Mouse (Mus musculus) MEL (cell line): ENCODE measurements around the gene Olfr49. TPM values are rescaled to one million over a fixed set of nuclear protein-coding genes. Genes with fewer than 3 reads are reported as not detected.

Experiments
- DNase-seq: peaks from one replicate; pipeline ENCODE4 v3.0.0; 2011; ENCODE audit warnings: low read depth, low spot score
- H3K27ac ChIP-seq: 2 replicates; pipeline ENCODE4 v1.5.1; 2012; ENCODE audit warnings: low read depth, mild to moderate bottlenecking, control low read depth, low read length, moderate library complexity; ENCODE audit not compliant: control insufficient read depth
- H3K27me3 ChIP-seq, 2 experiments: fragments of 150-350 bp in 1 of 2; sonication (generic) in 1 of 2; 2 replicates each; pipeline ENCODE4 v1.6.1; 2012; ENCODE audit warnings: low read length in 2 of 2, mild to moderate bottlenecking in 2 of 2, improper control_type of control experiment in 1 of 2, moderate library complexity in 1 of 2; ENCODE audit not compliant: insufficient read depth in 2 of 2, control insufficient read depth in 1 of 2
- H3K36me3 ChIP-seq, 2 experiments: 2 replicates each; pipeline ENCODE4 v1.6.1; 2012 to 2014; ENCODE audit warnings: low read length in 2 of 2, improper control_type of control experiment in 1 of 2, inconsistent platforms in 1 of 2, mild to moderate bottlenecking in 1 of 2; ENCODE audit not compliant: insufficient read depth in 2 of 2, control insufficient read depth in 1 of 2
- H3K4me1 ChIP-seq, 2 experiments: fragments of 150-350 bp in 1 of 2; sonication (generic) in 1 of 2; 2 replicates each; pipeline ENCODE4 v1.6.1; 2012; ENCODE audit warnings: low read length in 2 of 2, improper control_type of control experiment in 1 of 2, mild to moderate bottlenecking in 1 of 2; ENCODE audit not compliant: insufficient read depth in 2 of 2, control insufficient read depth in 1 of 2
- H3K4me3 ChIP-seq, 2 experiments: fragments of 150-350 bp in 1 of 2; sonication (generic) in 1 of 2; 2 replicates each; pipeline ENCODE4 v1.5.1; 2012; ENCODE audit warnings: low read depth in 2 of 2, low read length in 2 of 2, mild to moderate bottlenecking in 2 of 2, moderate library complexity in 2 of 2, control low read depth in 1 of 2, improper control_type of control experiment in 1 of 2; ENCODE audit not compliant: control insufficient read depth in 1 of 2, insufficient read depth in 1 of 2
- H3K79me2 ChIP-seq: 2 replicates; pipeline ENCODE4 v1.6.1; 2012; ENCODE audit warnings: mild to moderate bottlenecking, low read length, moderate library complexity; ENCODE audit not compliant: control insufficient read depth, poor library complexity, insufficient read depth
- H3K9ac ChIP-seq: 2 replicates; pipeline ENCODE4 v1.6.1; 2012; ENCODE audit warnings: low read depth, mild to moderate bottlenecking, control low read depth, low read length, moderate library complexity; ENCODE audit not compliant: control insufficient read depth, poor library complexity, severe bottlenecking
- H3K9me3 ChIP-seq: fragments of 150-350 bp; sonication (generic); replicated peaks from 2 replicates; pipeline ENCODE4 v1.6.1; 2012; ENCODE audit warnings: mild to moderate bottlenecking, low read length, improper control_type of control experiment, moderate library complexity; ENCODE audit not compliant: insufficient read depth
- CHD1 ChIP-seq: IDR thresholded peaks from 2 replicates; pipeline ENCODE4 v1.6.1; 2012; ENCODE audit warnings: low read depth, mild to moderate bottlenecking, inconsistent platforms, low read length, improper control_type of control experiment
- CTCF ChIP-seq, 3 experiments: IDR thresholded peaks in 2 of 3; conservative IDR thresholded peaks in 1 of 3; 2 replicates each; pipeline ENCODE4 v1.5.1; 2011 to 2012; ENCODE audit warnings: low read length in 3 of 3, low read depth in 2 of 3, mild to moderate bottlenecking in 2 of 3, improper control_type of control experiment in 1 of 3, inconsistent platforms in 1 of 3, mixed read lengths in 1 of 3, moderate library complexity in 1 of 3; ENCODE audit not compliant: control insufficient read depth in 1 of 3, insufficient read depth in 1 of 3, poor library complexity in 1 of 3, severe bottlenecking in 1 of 3
- E2F4 ChIP-seq: IDR thresholded peaks from 2 replicates; pipeline ENCODE4 v1.6.1; 2011; ENCODE audit warnings: low read depth, low read length, improper control_type of control experiment, borderline replicate concordance
- EP300 ChIP-seq, 2 experiments: IDR thresholded peaks; 2 replicates each; pipeline ENCODE4 v1.6.1; 2011; ENCODE audit warnings: improper control_type of control experiment in 2 of 2, low read length in 2 of 2, low read depth in 1 of 2, mild to moderate bottlenecking in 1 of 2
- HCFC1 ChIP-seq: IDR thresholded peaks from 2 replicates; pipeline ENCODE4 v1.6.1; 2012; ENCODE audit warnings: low read depth, mild to moderate bottlenecking, inconsistent platforms, low read length, improper control_type of control experiment, moderate library complexity
- JUND ChIP-seq: IDR thresholded peaks from 2 replicates; pipeline ENCODE4 v1.6.1; 2011; ENCODE audit warnings: low read depth, mild to moderate bottlenecking, improper control_type of control experiment, low read length
- MAFK ChIP-seq: IDR thresholded peaks from 2 replicates; pipeline ENCODE4 v1.6.1; 2011; ENCODE audit warnings: low read depth, mild to moderate bottlenecking, low read length, improper control_type of control experiment, borderline replicate concordance
- MAZ ChIP-seq: IDR thresholded peaks from 2 replicates; pipeline ENCODE4 v1.6.1; 2012; ENCODE audit warnings: low read depth, mild to moderate bottlenecking, inconsistent platforms, low read length, improper control_type of control experiment
- MEF2A ChIP-seq: IDR thresholded peaks from 2 replicates; pipeline ENCODE4 v1.6.1; 2014; ENCODE audit warnings: low read depth, mild to moderate bottlenecking, inconsistent platforms, low read length, improper control_type of control experiment; ENCODE audit not compliant: poor library complexity, insufficient replicate concordance, severe bottlenecking; ENCODE audit errors: extremely low read depth
- MXI1 ChIP-seq: IDR thresholded peaks from 2 replicates; pipeline ENCODE4 v1.6.1; 2011; ENCODE audit warnings: mild to moderate bottlenecking, low read depth, low read length, improper control_type of control experiment
- MYB ChIP-seq: IDR thresholded peaks from 2 replicates; pipeline ENCODE4 v1.6.1; 2011; ENCODE audit warnings: mild to moderate bottlenecking, low read depth, low read length, improper control_type of control experiment
- NELFE ChIP-seq: IDR thresholded peaks from 2 replicates; pipeline ENCODE4 v1.6.1; 2011; ENCODE audit warnings: low read depth, low read length, improper control_type of control experiment
- NRF1 ChIP-seq: IDR thresholded peaks from 2 replicates; pipeline ENCODE4 v1.6.1; 2014; ENCODE audit warnings: low read depth, mild to moderate bottlenecking, inconsistent platforms, low read length, improper control_type of control experiment, moderate library complexity; ENCODE audit not compliant: poor library complexity, insufficient read depth, severe bottlenecking
- POLR2A ChIP-seq, 2 experiments: IDR thresholded peaks; 2 replicates each; pipeline ENCODE4 v1.6.1; 2011 to 2012; ENCODE audit warnings: low read length in 2 of 2, mild to moderate bottlenecking in 2 of 2, control low read depth in 1 of 2, improper control_type of control experiment in 1 of 2, low read depth in 1 of 2, moderate library complexity in 1 of 2; ENCODE audit not compliant: control insufficient read depth in 1 of 2, insufficient read depth in 1 of 2, poor library complexity in 1 of 2
- POLR2AphosphoS2 ChIP-seq: IDR thresholded peaks from 2 replicates; pipeline ENCODE4 v1.6.1; 2011; ENCODE audit warnings: low read length, improper control_type of control experiment
- POLR2AphosphoS5 ChIP-seq: IDR thresholded peaks from 2 replicates; pipeline ENCODE4 v1.6.1; 2012; ENCODE audit warnings: low read depth, borderline replicate concordance, mild to moderate bottlenecking, inconsistent platforms, low read length, moderate library complexity, mixed read lengths
- RAD21 ChIP-seq: IDR thresholded peaks from 2 replicates; pipeline ENCODE4 v1.6.1; 2011; ENCODE audit warnings: mild to moderate bottlenecking, low read depth, low read length, improper control_type of control experiment
- RCOR1 ChIP-seq: IDR thresholded peaks from 2 replicates; pipeline ENCODE4 v1.6.1; 2012; ENCODE audit warnings: low read depth, mild to moderate bottlenecking, inconsistent platforms, low read length, improper control_type of control experiment
- SIN3A ChIP-seq: IDR thresholded peaks from 2 replicates; pipeline ENCODE4 v1.6.1; 2012; ENCODE audit warnings: low read length, improper control_type of control experiment, inconsistent platforms
- TAL1 ChIP-seq: IDR thresholded peaks from 2 replicates; pipeline ENCODE4 v1.6.1; 2012; ENCODE audit warnings: mild to moderate bottlenecking, inconsistent platforms, low read length, moderate library complexity, mixed read lengths
- TBP ChIP-seq: IDR thresholded peaks from 2 replicates; pipeline ENCODE4 v1.8.0; 2011; ENCODE audit warnings: low read depth, low read length, improper control_type of control experiment
- TCF12 ChIP-seq: IDR thresholded peaks from 2 replicates; pipeline ENCODE4 v1.6.1; 2014; ENCODE audit warnings: low read depth, mild to moderate bottlenecking, inconsistent platforms, low read length, improper control_type of control experiment, moderate library complexity
- UBTF ChIP-seq: IDR thresholded peaks from 2 replicates; pipeline ENCODE4 v1.6.1; 2012; ENCODE audit warnings: low read depth, mild to moderate bottlenecking, inconsistent platforms, low read length, improper control_type of control experiment, moderate library complexity, borderline replicate concordance; ENCODE audit not compliant: insufficient read depth
- USF1 ChIP-seq: IDR thresholded peaks from 2 replicates; pipeline ENCODE4 v1.6.1; 2014; ENCODE audit warnings: low read depth, mild to moderate bottlenecking, inconsistent platforms, low read length, improper control_type of control experiment, moderate library complexity
- USF2 ChIP-seq, 2 experiments: IDR thresholded peaks; 2 replicates each; pipeline ENCODE4 v1.6.1; 2011 to 2012; ENCODE audit warnings: improper control_type of control experiment in 2 of 2, low read length in 2 of 2, borderline replicate concordance in 1 of 2, inconsistent platforms in 1 of 2, low read depth in 1 of 2, mild to moderate bottlenecking in 1 of 2; ENCODE audit not compliant: insufficient read depth in 1 of 2
- ZKSCAN1 ChIP-seq: IDR thresholded peaks from 2 replicates; pipeline ENCODE4 v1.6.1; 2012; ENCODE audit warnings: low read depth, mild to moderate bottlenecking, inconsistent platforms, low read length, improper control_type of control experiment, moderate library complexity
- ZMIZ1 ChIP-seq: IDR thresholded peaks from 2 replicates; pipeline ENCODE4 v1.6.1; 2012; ENCODE audit warnings: low read depth, mild to moderate bottlenecking, inconsistent platforms, low read length, improper control_type of control experiment, moderate library complexity
- polyA plus RNA-seq, 2 experiments: library from polyadenylated mRNA; stranded (reverse) in 1 of 2; unstranded in 1 of 2; fragments of >175 nt in 1 of 2; fragments of >200 nt in 1 of 2; gene quantifications; 2 replicates each; pipeline versions ENCODE4 v1.2.1 to v1.2.4; 2012; ENCODE audit warnings: low replicate concordance in 2 of 2, low read depth in 1 of 2; ENCODE audit not compliant: insufficient read length in 2 of 2, insufficient read depth in 1 of 2, missing spikeins in 1 of 2
- total RNA-seq: library from RNA; depleted of rRNA; stranded (reverse); fragments of 300-350 nt; gene quantifications from 2 replicates; pipeline ENCODE4 v1.2.3, GENCODE M21; 2012

The Olfr49 gene
- total and polyA plus RNA-seq, 3 experiments = not detected

DNA sequence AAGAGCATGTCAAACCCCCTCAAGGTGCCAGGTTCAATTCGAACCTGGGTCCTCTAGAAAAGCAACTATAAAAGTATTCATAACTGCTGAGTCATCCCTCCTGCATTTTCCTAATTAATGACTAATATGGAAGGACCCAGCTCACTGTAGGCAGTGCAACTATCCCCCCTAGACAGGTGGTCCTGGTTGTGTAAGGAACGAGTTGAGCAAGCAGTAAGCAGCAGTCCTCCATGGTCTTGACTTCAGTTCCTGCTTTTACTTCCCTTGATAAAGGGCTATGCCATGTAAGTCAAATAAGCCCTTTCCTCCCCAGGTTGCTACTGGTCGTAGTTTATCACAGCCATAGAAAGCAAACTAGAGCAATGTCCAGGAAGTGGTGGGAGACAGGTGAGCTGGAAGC lies 38.5 kb downstream of the Olfr49 start:
- TF ChIP-seq CHD1 = no peak
- no peak for TF ChIP-seq TBP
- TF ChIP-seq MXI1 = no peak
- TF ChIP-seq SIN3A = no peak
- no peak for TF ChIP-seq MAZ
- TF ChIP-seq POLR2AphosphoS5 = no peak
- TF ChIP-seq UBTF = no peak
- TF ChIP-seq NELFE = no peak
- TF ChIP-seq, all 39 proteins: peak for 0
- no peak overlapping the region for H3K9ac ChIP-seq
- peaks cover 16 to 17% of the 10 kb centered on the region in 2 experiments for H3K36me3 ChIP-seq
- no peak overlapping the region for H3K27ac ChIP-seq
- H3K4me1 ChIP-seq = peaks cover 2 to 18% of the 10 kb centered on the region in 2 experiments
- H3K27me3 ChIP-seq = no peaks in the 10 kb centered on the region
- no peaks in the 10 kb centered on the region for H3K9me3 ChIP-seq
- DNase-seq = no peak
- peaks cover 45% of the 10 kb centered on the region for H3K79me2 ChIP-seq
- no peak overlapping the region for H3K4me3 ChIP-seq

DNA sequence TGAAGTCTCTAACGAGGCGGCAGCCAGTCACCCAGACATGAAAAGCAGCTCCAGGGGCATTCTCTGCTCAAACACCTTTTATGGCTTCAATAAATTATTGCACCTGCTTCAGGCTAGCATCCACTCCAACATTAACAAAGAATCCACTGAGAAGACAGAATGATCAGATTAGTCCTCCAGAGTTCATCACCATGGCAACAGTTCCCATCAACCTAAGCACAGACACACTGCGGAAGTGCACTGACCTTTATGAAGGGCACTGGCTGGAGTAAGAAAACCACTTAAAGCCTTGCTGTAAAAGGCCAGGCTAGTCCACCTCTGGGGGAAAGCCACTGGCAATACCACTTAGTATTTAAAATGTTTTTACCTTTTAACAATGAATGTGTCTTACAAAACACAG lies 40.6 kb downstream of the Olfr49 start:
- H3K36me3 ChIP-seq = peaks cover 10 to 18% of the 10 kb centered on the region in 2 experiments
- no peak for DNase-seq

DNA sequence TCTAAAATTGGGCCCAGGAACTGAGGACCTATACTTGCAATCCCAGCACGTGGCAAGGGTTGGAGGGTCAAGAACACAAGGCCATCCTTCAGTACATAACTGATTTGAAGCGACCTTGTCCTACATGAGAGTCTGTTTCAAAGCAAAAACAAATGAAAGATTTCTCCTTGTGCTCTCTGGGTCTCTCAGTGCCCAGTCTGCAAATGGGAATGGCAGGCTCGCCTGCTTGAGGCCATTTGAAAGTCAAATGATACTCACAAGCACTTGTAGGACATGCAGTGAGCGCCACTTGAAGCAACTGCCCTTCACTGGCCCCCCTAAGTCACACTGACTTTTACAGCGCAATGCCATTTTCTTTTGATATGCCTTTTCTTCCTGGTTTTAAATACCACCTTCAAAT lies 44.2 kb downstream of the Olfr49 start:
- Histone ChIP-seq H3K9me3 (no peaks in the 10 kb centered on the region), H3K4me3 (no peak overlapping the region), H3K9ac (no peak overlapping the region), H3K36me3 (peaks cover 2 to 14% of the 10 kb centered on the region in 2 experiments; a peak in 2 of 4 replicates), H3K27me3 (no peaks in the 10 kb centered on the region)
- no peak for DNase-seq
- TF ChIP-seq HCFC1 (no peak), EP300 (IDR thresholded peaks at IDR 0.05; ENCODE audit: low read depth in 1 of 2, low read length in 2 of 2) (no peak), E2F4 (no peak), POLR2A (IDR thresholded peaks at IDR 0.05; ENCODE audit: control insufficient read depth in 1 of 2, insufficient read depth in 1 of 2, low read depth in 1 of 2, low read length in 2 of 2, poor library complexity in 1 of 2) (no peak), SIN3A (no peak), CHD1 (no peak), MAFK (no peak), NRF1 (no peak), CTCF (IDR thresholded peaks at IDR 0.05 in 2 of 3, conservative IDR thresholded peaks at IDR 0.05 in 1 of 3; ENCODE audit: control insufficient read depth in 1 of 3, insufficient read depth in 1 of 3, low read depth in 2 of 3, low read length in 3 of 3, poor library complexity in 1 of 3, severe bottlenecking in 1 of 3) (no peak), UBTF (no peak), JUND (no peak), ZMIZ1 (no peak), MYB (no peak), USF1 (no peak), USF2 (IDR thresholded peaks at IDR 0.05; ENCODE audit: borderline replicate concordance in 1 of 2, insufficient read depth in 1 of 2, low read depth in 1 of 2, low read length in 2 of 2) (no peak), RAD21 (no peak), TAL1 (no peak)
- TF ChIP-seq, all 39 proteins: peak for 0
- no peak overlapping the region for H3K27ac ChIP-seq
- peaks cover 17% of the 10 kb centered on the region; the same call in 1 of the 2 replicates for H3K79me2 ChIP-seq
- peaks cover 0 to 5% of the 10 kb centered on the region in 2 experiments; a peak in 1 of 4 replicates for H3K4me1 ChIP-seq

More for the DNA sequence above, 40.6 kb downstream of the Olfr49 start:
- H3K27me3 ChIP-seq = no peaks in the 10 kb centered on the region
- H3K9me3 ChIP-seq = no peaks in the 10 kb centered on the region
- H3K27ac ChIP-seq = no peak overlapping the region
- TF ChIP-seq JUND = no peak
- no peak for TF ChIP-seq SIN3A
- no peak for TF ChIP-seq POLR2AphosphoS2
- no peak for TF ChIP-seq TCF12
- no peak for TF ChIP-seq RCOR1
- no peak for TF ChIP-seq MXI1
- no peak for TF ChIP-seq ZKSCAN1
- TF ChIP-seq MEF2A = no peak
- TF ChIP-seq MAFK = no peak
- no peak for TF ChIP-seq CHD1
- no peak for TF ChIP-seq MAZ
- no peak for TF ChIP-seq NELFE
- TF ChIP-seq MYB = no peak
- H3K4me3 ChIP-seq = no peak overlapping the region
- peaks cover 34% of the 10 kb centered on the region for H3K79me2 ChIP-seq
- H3K9ac ChIP-seq = no peak overlapping the region
- H3K4me1 ChIP-seq = peaks cover 0 to 7% of the 10 kb centered on the region in 2 experiments; a peak in 3 of 4 replicates
